Mouse (Mus musculus): Measurements from ENCODE around the gene Baz2a.
"Not testable (repeated sequence)": the region's sequence is repeated elsewhere in the genome, so short reads cannot be mapped to it uniquely, and the experiment has no call there.

Gene Baz2a

DNA sequence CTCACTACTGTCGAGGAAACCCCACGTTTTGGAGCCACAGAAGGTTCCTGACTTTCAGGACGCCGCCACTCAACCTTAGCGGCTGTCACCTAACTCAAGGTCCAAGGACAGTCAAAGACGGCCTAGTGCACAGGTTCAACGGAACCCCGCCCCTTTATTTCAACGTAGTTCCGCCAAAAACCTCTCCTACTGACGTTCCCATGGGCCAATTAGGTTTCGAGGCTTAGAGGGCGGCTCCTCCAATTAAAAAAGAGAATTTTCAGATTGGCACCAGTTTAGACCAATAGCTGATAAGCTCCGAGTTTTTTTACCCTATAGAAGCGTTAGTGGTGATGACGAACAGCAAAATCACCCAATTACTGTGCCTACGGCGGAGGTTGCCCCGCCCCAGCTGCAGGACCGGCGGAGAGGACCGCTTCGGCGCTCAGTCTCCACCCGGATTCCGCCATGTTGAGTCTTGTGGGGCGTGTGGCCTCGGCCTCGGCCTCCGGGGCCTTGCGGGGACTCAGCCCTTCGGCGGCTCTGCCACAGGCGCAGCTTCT lies 8.4 kb upstream of the Baz2a start, which contains the start of gene Atp5b:
Gene Atp5b, plus strand, starts transcription at position 394 of the 542 bp plus-strand sequence.
- DNase-seq = peak; percentile 93 to 95

- peak in 1 of 2 experiments; percentile 26 for DNase-seq
Measured at GRCm38 (mm10) chr10:128083688-128084087, 7.7 kb upstream of the Baz2a start.

- DNase-seq = no peak
Measured at GRCm38 (mm10) chr10:128084160-128084559, 7.2 kb upstream of the Baz2a start.

DNA sequence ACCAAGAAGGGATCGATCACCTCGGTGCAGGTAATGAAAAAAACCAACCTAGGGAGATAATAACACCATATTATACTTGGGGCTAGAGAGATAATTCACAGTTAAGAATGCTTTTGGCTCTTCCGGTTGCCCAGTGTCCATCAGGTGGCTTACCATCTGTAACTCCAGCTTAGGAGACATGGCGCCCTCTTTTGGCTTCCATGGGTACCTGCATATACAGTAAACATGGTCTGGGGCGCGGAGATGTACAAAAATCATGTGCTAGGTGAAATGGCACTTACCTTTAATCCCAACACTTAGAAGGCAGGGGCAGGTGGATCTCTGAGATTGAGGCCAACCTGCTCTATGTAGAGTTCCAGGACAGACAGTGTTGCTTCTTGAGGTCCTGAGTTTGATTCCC lies 5.0 kb upstream of the Baz2a start:
- DNase-seq = peak; percentile 50 to 52

- DNase-seq = not testable (repeated sequence)
Measured at GRCm38 (mm10) chr10:128087216-128087615, 4.2 kb upstream of the Baz2a start.

DNA sequence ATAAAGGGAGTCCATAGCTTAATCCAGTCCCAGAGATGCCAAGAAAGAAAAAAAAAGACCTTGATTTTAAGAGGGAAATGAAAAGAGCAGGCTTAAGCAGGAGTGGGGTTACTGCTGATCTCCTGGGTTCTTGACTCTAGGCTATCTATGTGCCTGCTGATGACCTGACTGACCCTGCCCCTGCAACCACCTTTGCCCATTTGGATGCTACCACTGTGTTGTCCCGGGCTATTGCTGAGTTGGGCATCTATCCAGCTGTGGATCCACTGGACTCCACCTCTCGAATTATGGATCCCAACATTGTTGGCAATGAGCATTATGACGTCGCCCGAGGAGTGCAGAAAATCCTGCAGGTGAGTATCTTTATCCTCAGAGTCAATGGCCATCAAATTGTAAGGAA lies 3.2 kb upstream of the Baz2a start:
- DNase-seq = no peak

- DNase-seq = no peak
Measured at GRCm38 (mm10) chr10:128089842-128090241, 1.5 kb upstream of the Baz2a start.

DNA sequence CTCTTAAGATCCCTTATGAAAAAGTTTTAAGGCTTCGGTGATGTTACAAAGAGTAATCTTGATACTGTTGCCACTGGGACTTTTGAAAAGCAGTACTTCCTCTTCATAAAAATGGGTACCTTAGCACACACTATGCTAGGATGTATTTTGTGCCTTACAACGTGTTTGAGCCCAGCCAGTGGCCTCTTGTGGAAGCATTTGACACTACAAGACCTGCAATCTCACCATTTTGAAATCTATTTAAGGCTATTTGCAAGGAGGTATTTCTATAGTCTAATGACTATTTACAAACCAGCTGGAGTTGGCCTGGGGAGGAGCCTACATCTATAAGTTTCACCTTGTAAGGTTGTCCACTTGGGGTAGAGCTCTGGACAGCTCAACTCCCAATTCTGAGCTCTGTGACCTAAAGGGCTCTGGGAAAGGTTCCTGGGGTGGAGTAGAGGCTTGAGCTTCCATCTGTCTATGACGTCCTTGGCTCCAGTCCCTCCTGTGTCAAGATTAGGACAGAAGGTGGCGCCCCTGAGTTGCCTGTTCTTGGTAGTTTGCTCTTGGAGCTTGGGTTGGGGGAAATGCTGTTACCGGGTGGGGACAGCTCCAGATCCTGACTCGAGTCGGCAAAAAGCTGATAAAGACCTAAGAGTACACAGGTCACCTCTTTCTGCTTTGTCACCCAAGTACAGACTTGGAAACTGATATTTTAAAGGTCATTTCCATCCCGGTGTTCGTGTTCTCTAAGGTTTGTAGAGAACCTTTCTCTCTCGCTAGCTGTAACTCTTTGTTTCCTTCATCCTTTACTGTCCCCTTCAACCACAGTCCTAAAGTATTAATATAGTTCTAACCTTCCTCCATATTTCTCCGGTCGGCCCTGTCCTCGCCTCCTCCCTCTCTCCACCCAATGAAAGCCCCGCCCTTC lies 470 bp upstream of the Baz2a start:
- peak; percentile 90 to 91 for DNase-seq

- peak; percentile 83 to 84 for DNase-seq
Measured at GRCm38 (mm10) chr10:128092506-128093495, 1.4 kb downstream of the Baz2a start.

DNA sequence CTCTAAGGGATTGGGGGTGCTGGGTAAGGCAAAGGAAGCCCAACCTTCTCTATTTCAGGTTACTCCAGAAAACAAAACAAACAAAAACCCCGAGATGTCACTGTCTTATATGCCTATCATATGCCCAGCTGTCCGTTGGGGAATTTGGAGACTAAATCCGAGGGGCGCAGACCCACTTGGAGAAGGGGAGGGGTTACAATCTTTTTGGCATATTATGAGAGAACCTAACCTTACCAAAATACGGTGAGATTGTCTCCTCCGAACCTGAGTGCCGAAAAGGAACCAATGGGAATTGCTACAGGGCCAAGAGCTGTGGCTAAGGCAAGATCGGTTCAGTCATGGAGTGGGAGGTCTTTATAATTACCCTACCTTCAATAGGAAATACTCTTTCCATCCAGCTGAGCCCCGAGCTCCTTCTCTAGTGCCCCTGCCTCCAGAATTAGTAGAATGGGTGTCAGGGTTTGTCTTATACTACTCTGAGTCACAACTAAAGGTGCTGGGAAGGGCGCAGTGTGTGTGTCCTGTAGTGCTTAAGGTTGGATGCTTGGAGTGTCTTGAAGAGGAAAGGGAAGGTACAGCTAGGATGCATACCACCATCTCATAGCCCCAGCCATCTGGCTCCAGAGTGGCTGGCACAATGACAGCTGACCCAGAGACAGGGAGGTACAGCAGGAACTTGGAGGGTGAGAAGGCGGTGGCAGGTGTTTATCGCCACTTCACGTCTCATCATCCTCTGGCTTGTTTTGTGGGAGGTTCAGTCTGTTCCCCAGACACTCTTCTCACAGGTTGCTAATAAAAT lies 2.3 kb downstream of the Baz2a start:
- DNase-seq = peak; percentile 38 to 43

GRCm38 (mm10) chr10:128094340-128094968 lies 3.1 kb downstream of the Baz2a start:
- peak; percentile 90 to 91 for DNase-seq

GRCm38 (mm10) chr10:128095003-128095636 lies 3.7 kb downstream of the Baz2a start:
- DNase-seq = no peak

- DNase-seq = no peak
Measured at GRCm38 (mm10) chr10:128096313-128096692, 4.9 kb downstream of the Baz2a start.

GRCm38 (mm10) chr10:128096693-128097586 lies 5.6 kb downstream of the Baz2a start:
- peak; percentile 89 to 90 for DNase-seq

DNA sequence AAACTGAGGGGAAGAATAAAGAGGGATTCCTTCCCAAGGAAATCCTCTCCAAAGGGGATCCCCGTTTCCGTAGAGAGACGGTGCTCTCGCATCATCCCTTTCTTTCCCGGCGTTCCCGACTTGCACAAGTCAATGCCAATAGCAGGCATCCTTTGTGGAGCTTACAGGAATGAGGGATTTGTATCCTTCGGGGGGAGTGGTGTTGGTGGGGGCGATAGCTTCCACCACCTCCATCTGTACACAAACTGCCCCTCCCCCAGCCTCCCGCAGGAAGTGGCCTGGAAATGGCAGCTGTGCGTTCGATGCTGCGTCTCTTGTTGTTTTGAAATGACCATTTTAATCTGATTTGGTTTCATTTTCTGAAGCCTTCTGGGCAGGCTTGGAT lies 6.2 kb downstream of the Baz2a start:
- peak; percentile 66 to 67 for DNase-seq

GRCm38 (mm10) chr10:128110103-128110761 lies 18.9 kb downstream of the Baz2a start:
- no peak for DNase-seq

- DNase-seq = no peak
Measured at GRCm38 (mm10) chr10:128111227-128111626, 19.9 kb downstream of the Baz2a start.

- no peak for DNase-seq
Measured at GRCm38 (mm10) chr10:128123833-128124232, 32.5 kb downstream of the Baz2a start.

GRCm38 (mm10) chr10:128124831-128125230 lies 33.5 kb downstream of the Baz2a start:
- DNase-seq = no peak
